Mouse (Mus musculus) neural tube, embryonic 15.5 days (tissue): ENCODE measurements around the gene Kif27. TPM values are rescaled to one million over a fixed set of nuclear protein-coding genes. Genes with fewer than 3 reads are reported as not detected.
"Not testable (repeated sequence)": the region's sequence is repeated elsewhere in the genome, so short reads cannot be mapped to it uniquely, and the experiment has no call there.

Experiments used
- ATAC-seq: fragments of 200-750 bp; cut with Nextera tagmentation; 2 replicates; pipeline ENCODE4 v1.8.0; 2017; ENCODE audit warnings: mild to moderate bottlenecking, moderate TSS enrichment, moderate library complexity; ENCODE audit not compliant: low FRiP score
- H3K27ac ChIP-seq: fragments of 300-500 bp; sonication (generic); replicated peaks from 2 replicates; pipeline ENCODE4 v1.5.1; 2015; ENCODE audit warnings: mild to moderate bottlenecking, inconsistent platforms
- H3K27me3 ChIP-seq: fragments of 300-500 bp; sonication (generic); replicated peaks from 2 replicates; pipeline ENCODE4 v1.6.1; 2015; ENCODE audit warnings: inconsistent platforms
- H3K36me3 ChIP-seq: fragments of 300-500 bp; sonication (generic); 2 replicates; pipeline ENCODE4 v1.6.1; 2015; ENCODE audit warnings: inconsistent platforms
- H3K4me1 ChIP-seq: fragments of 300-500 bp; sonication (generic); 2 replicates; pipeline ENCODE4 v1.6.1; 2015; ENCODE audit warnings: inconsistent platforms
- H3K4me2 ChIP-seq: fragments of 300-500 bp; sonication (generic); 2 replicates; pipeline ENCODE4 v1.6.1; 2015; ENCODE audit warnings: inconsistent platforms, mild to moderate bottlenecking, moderate library complexity
- H3K4me3 ChIP-seq: fragments of 300-500 bp; sonication (generic); replicated peaks from 2 replicates; pipeline ENCODE4 v1.5.1; 2015; ENCODE audit warnings: mild to moderate bottlenecking, inconsistent platforms
- H3K9ac ChIP-seq: fragments of 300-500 bp; sonication (generic); replicated peaks from 2 replicates; pipeline ENCODE4 v1.6.1; 2015; ENCODE audit warnings: mild to moderate bottlenecking, inconsistent platforms
- H3K9me3 ChIP-seq: fragments of 300-500 bp; sonication (generic); replicated peaks from 2 replicates; pipeline ENCODE4 v1.6.1; 2016; ENCODE audit warnings: inconsistent platforms
- WGBS: fragments of 180-500 bp; shearing (Covaris S2); methylation state at CpG from one replicate; pipeline ENCODE4 v1.1.7; 2015; ENCODE audit warnings: mixed read lengths; 5-methylcytosine and 5-hydroxymethylcytosine counted together
- polyA plus RNA-seq: library from polyadenylated mRNA; unstranded; fragments of >200 nt; fragmentation: Nextera tagmentation; extraction: Ambion mirVana; gene quantifications from 2 replicates; pipeline ENCODE4 v1.2.1, GENCODE M21; 2015

Gene Kif27
- polyA plus RNA-seq = 1.3 and 2.0 TPM in 2 replicates

- peak within 1 kb of the TSS; percentile 96 for H3K4me2 ChIP-seq
- H3K27me3 ChIP-seq = no peaks in the 10 kb centered on the region
- peaks cover 3% of the 10 kb centered on the region; the same call in 1 of the 2 replicates for H3K4me1 ChIP-seq
- H3K36me3 ChIP-seq = no peaks in the 10 kb centered on the region
- H3K4me3 ChIP-seq = peak within 1 kb of the TSS; percentile 73
- H3K9ac ChIP-seq = peak within 1 kb of the TSS; percentile 56
- WGBS = under 1% methylated on average over 63 of the region's 85 CpGs
- no peaks in the 10 kb centered on the region for H3K9me3 ChIP-seq
- peak within 1 kb of the TSS; percentile 61; the same call in 1 of the 2 replicates for H3K27ac ChIP-seq
- ATAC-seq = peak; percentile 98
Observed at GRCm38 (mm10) chr13:58358629-58359303, at the start of gene Kif27. Gene Kif27, minus strand, starts transcription at chr13:58359122.

GRCm38 (mm10) chr13:58403243-58403642 lies 44.3 kb upstream of the Kif27 start, which contains the start of gene Hnrnpk:
Gene Hnrnpk, minus strand, starts transcription at chr13:58403343.
- Histone ChIP-seq H3K4me2 (peak within 1 kb of the TSS; percentile 57), H3K27ac (peak within 1 kb of the TSS; percentile 100), H3K4me3 (peak within 1 kb of the TSS; percentile 98), H3K9ac (peak within 1 kb of the TSS; percentile 99), H3K4me1 (peaks cover 16% of the 10 kb centered on the region)
- not testable (repeated sequence) for H3K27me3 ChIP-seq, H3K36me3 ChIP-seq, H3K9me3 ChIP-seq, ATAC-seq
- WGBS = 5% methylated on average over 17 of the region's 17 CpGs

- WGBS = 0% methylated on average over 35 of the region's 48 CpGs
- peak; percentile 70 for ATAC-seq
- peak overlapping the region; percentile 98 for H3K4me3 ChIP-seq
- H3K4me1 ChIP-seq = peaks cover 16% of the 10 kb centered on the region
- H3K27me3 ChIP-seq = no peaks in the 10 kb centered on the region
- H3K27ac ChIP-seq = peak overlapping the region; percentile 100
- H3K9me3 ChIP-seq = no peaks in the 10 kb centered on the region
- H3K36me3 ChIP-seq = peaks cover 7% of the 10 kb centered on the region
- peak overlapping the region; percentile 57 for H3K4me2 ChIP-seq
- H3K9ac ChIP-seq = peak overlapping the region; percentile 69
Observed at GRCm38 (mm10) chr13:58402744-58403110, 43.8 kb upstream of the Kif27 start.

- WGBS = under 1% methylated on average over 89 of the region's 91 CpGs
- H3K4me3 ChIP-seq = peak within 1 kb of the TSS; percentile 98
- H3K4me2 ChIP-seq = peak within 1 kb of the TSS; percentile 79
- H3K36me3 ChIP-seq = peaks cover 12% of the 10 kb centered on the region
- H3K9ac ChIP-seq = peak within 1 kb of the TSS; percentile 99
- peaks cover 21% of the 10 kb centered on the region for H3K4me1 ChIP-seq
- H3K27ac ChIP-seq = peak within 1 kb of the TSS; percentile 100
- no peaks in the 10 kb centered on the region for H3K27me3 ChIP-seq
- ATAC-seq = peak; percentile 97
- H3K9me3 ChIP-seq = no peaks in the 10 kb centered on the region
Observed at GRCm38 (mm10) chr13:58402003-58402743, 43.3 kb upstream of the Kif27 start, which contains the start of gene Rmi1. Gene Rmi1, plus strand, starts transcription at chr13:58402248.

- Histone ChIP-seq H3K27me3 (no peaks in the 10 kb centered on the region), H3K4me1 (peaks cover 23% of the 10 kb centered on the region), H3K4me2 (peak overlapping the region; percentile 79), H3K27ac (peak overlapping the region; percentile 100), H3K9me3 (no peaks in the 10 kb centered on the region), H3K4me3 (peak overlapping the region; percentile 98), H3K36me3 (peaks cover 16% of the 10 kb centered on the region), H3K9ac (peak overlapping the region; percentile 99)
- under 1% methylated on average over 58 of the region's 100 CpGs for WGBS
- peak; percentile 51 for ATAC-seq
Observed at GRCm38 (mm10) chr13:58401135-58402002, 42.4 kb upstream of the Kif27 start.

- 0% methylated on average over 11 of the region's 11 CpGs for WGBS
- Histone ChIP-seq H3K4me3 (peak overlapping the region; percentile 98), H3K9ac (peak overlapping the region; percentile 99), H3K27me3 (no peaks in the 10 kb centered on the region), H3K9me3 (no peaks in the 10 kb centered on the region), H3K4me1 (peaks cover 23% of the 10 kb centered on the region), H3K36me3 (peaks cover 24% of the 10 kb centered on the region), H3K4me2 (peak overlapping the region; percentile 79), H3K27ac (0 out of 2 replicates have a peak overlapping the region, but pooled peaks have one; percentile 100)
- no peak for ATAC-seq
Observed at GRCm38 (mm10) chr13:58400576-58400975, 41.7 kb upstream of the Kif27 start.

GRCm38 (mm10) chr13:58397651-58398050 lies 38.7 kb upstream of the Kif27 start:
- Histone ChIP-seq H3K4me3 (no peak overlapping the region), H3K27ac (no peak overlapping the region), H3K36me3 (peaks cover 51% of the 10 kb centered on the region), H3K4me1 (peaks cover 15% of the 10 kb centered on the region), H3K9me3 (no peaks in the 10 kb centered on the region), H3K4me2 (no peak overlapping the region), H3K9ac (no peak overlapping the region), H3K27me3 (no peaks in the 10 kb centered on the region)
- 63% methylated on average over 13 of the region's 13 CpGs for WGBS
- no peak for ATAC-seq

GRCm38 (mm10) chr13:58394392-58394791 lies 35.5 kb upstream of the Kif27 start:
- H3K4me3 ChIP-seq, H3K27me3 ChIP-seq, H3K4me2 ChIP-seq, H3K9me3 ChIP-seq, H3K9ac ChIP-seq, H3K27ac ChIP-seq, ATAC-seq, H3K4me1 ChIP-seq: not testable (repeated sequence)
- peaks cover 70% of the 10 kb centered on the region for H3K36me3 ChIP-seq
- 87% methylated on average over 11 of the region's 11 CpGs for WGBS

GRCm38 (mm10) chr13:58389324-58389951 lies 30.5 kb upstream of the Kif27 start:
- 86% methylated on average over 2 of the region's 2 CpGs for WGBS
- Histone ChIP-seq H3K27ac (no peak overlapping the region), H3K4me2 (no peak overlapping the region), H3K4me3 (no peak overlapping the region), H3K9me3 (no peaks in the 10 kb centered on the region), H3K36me3 (peaks cover 37% of the 10 kb centered on the region), H3K27me3 (no peaks in the 10 kb centered on the region), H3K9ac (no peak overlapping the region), H3K4me1 (peaks cover 6% of the 10 kb centered on the region)
- no peak for ATAC-seq

- Histone ChIP-seq H3K4me1 (peaks cover 13% of the 10 kb centered on the region), H3K9me3 (no peaks in the 10 kb centered on the region), H3K4me2 (no peak overlapping the region), H3K36me3 (peaks cover 27% of the 10 kb centered on the region), H3K27ac (no peak overlapping the region), H3K4me3 (no peak overlapping the region), H3K27me3 (no peaks in the 10 kb centered on the region), H3K9ac (no peak overlapping the region)
- ATAC-seq = no peak
- WGBS = 59% methylated on average over 3 of the region's 3 CpGs
Observed at GRCm38 (mm10) chr13:58388379-58388778, 29.5 kb upstream of the Kif27 start.

GRCm38 (mm10) chr13:58387948-58388347 lies 29.0 kb upstream of the Kif27 start:
- peak; percentile 39; the same call in 1 of the 2 replicates for ATAC-seq
- no peak overlapping the region for H3K4me2 ChIP-seq
- no peak overlapping the region for H3K4me3 ChIP-seq
- H3K4me1 ChIP-seq = peaks cover 13% of the 10 kb centered on the region
- no peak overlapping the region for H3K27ac ChIP-seq
- no peaks in the 10 kb centered on the region for H3K27me3 ChIP-seq
- H3K36me3 ChIP-seq = peaks cover 25% of the 10 kb centered on the region
- 17% methylated on average over 7 of the region's 7 CpGs for WGBS
- H3K9ac ChIP-seq = no peak overlapping the region
- H3K9me3 ChIP-seq = no peaks in the 10 kb centered on the region
